Mouse (Mus musculus): ENCODE measurements at regions not wholly inside any gene's neighbourhood (a gene's known extent, or its start where the extent isn't known, plus 50 kb on each side); places are given as distances from the start of the nearest gene placed in this dataset.
A peak's percentile ranks its signal among the peaks of the same experiment; 100 is the strongest.

GRCm38 (mm10) chr15:93913462-93913861 lies 317.8 kb upstream of the Prickle1 start:
- no peak for TF ChIP-seq POLR2A (IDR thresholded peaks at IDR 0.05; ENCODE audit: extremely low read depth, insufficient read depth, low read length)
- TF ChIP-seq CTCF (IDR thresholded peaks at IDR 0.05; ENCODE audit: extremely low read depth, insufficient read depth, low read length) = no peak
- Histone ChIP-seq H3K27ac (ENCODE audit: insufficient read depth, low read length) (no peak overlapping the region), H3K4me1 (ENCODE audit: control insufficient read depth, insufficient read depth, low read length) (peaks cover 2% of the 10 kb centered on the region; the same call in 1 of the 2 replicates), H3K4me3 (ENCODE audit: insufficient read depth, low read length) (no peak overlapping the region)

DNA sequence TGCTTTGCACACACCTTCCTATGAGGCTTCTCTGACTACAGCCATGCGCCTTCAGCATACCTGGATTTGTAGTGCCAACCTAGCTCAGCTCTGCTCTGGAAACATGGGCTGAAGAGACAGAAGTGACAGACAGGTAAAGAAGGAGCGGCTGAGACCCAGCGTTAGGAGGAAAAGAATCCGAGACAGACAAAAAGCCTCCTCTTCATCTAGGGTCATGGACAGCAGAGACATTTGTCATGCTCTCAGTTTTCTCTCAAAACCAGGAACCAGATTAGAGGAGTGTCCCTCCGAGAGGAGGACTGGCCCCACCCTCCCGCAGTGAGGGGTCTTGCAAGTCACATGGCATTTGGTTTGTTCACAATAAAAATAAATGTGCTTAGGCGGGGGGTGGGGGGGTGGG lies 317.4 kb upstream of the Prickle1 start:
- TF ChIP-seq POLR2A (IDR thresholded peaks at IDR 0.05; ENCODE audit: extremely low read depth, insufficient read depth, low read length) (no peak), CTCF (IDR thresholded peaks at IDR 0.05; ENCODE audit: extremely low read depth, insufficient read depth, low read length) (no peak)
- Histone ChIP-seq H3K4me1 (ENCODE audit: control insufficient read depth, insufficient read depth, low read length) (peaks cover 2% of the 10 kb centered on the region; the same call in 1 of the 2 replicates), H3K27ac (ENCODE audit: insufficient read depth, low read length) (no peak overlapping the region), H3K4me3 (ENCODE audit: insufficient read depth, low read length) (no peak overlapping the region)

GRCm38 (mm10) chr15:93910981-93911431 lies 315.3 kb upstream of the Prickle1 start:
- Histone ChIP-seq H3K4me3 (ENCODE audit: insufficient read depth, low read length) (no peak overlapping the region), H3K4me1 (ENCODE audit: control insufficient read depth, insufficient read depth, low read length) (no peaks in the 10 kb centered on the region), H3K27ac (ENCODE audit: insufficient read depth, low read length) (no peak overlapping the region)
- no peak for TF ChIP-seq CTCF (IDR thresholded peaks at IDR 0.05; ENCODE audit: extremely low read depth, insufficient read depth, low read length)
- TF ChIP-seq POLR2A (IDR thresholded peaks at IDR 0.05; ENCODE audit: extremely low read depth, insufficient read depth, low read length) = no peak

DNA sequence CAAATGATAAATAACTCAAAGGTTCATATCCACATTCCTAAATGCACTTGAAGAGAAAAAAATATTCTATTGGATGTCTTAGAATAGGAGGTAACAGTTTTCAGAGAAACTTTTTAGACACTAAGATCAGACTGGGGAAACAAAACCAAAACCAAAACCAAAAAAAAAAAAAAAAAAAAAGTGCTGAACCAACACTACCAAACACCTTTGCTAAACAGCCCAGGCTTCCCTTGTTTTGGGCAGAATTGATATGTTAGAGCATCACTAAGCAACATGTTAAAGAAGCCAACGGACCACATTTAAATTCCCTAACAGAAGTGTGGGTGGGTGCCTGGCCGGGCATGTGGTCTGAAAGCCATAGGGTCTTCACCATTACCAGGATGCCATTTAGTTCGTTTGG lies 314.5 kb upstream of the Prickle1 start:
- Histone ChIP-seq H3K27ac (ENCODE audit: insufficient read depth, low read length) (no peak overlapping the region), H3K4me3 (ENCODE audit: insufficient read depth, low read length) (no peak overlapping the region), H3K4me1 (ENCODE audit: control insufficient read depth, insufficient read depth, low read length) (no peaks in the 10 kb centered on the region)
- no peak for TF ChIP-seq CTCF (IDR thresholded peaks at IDR 0.05; ENCODE audit: extremely low read depth, insufficient read depth, low read length)
- TF ChIP-seq POLR2A (IDR thresholded peaks at IDR 0.05; ENCODE audit: extremely low read depth, insufficient read depth, low read length) = no peak

DNA sequence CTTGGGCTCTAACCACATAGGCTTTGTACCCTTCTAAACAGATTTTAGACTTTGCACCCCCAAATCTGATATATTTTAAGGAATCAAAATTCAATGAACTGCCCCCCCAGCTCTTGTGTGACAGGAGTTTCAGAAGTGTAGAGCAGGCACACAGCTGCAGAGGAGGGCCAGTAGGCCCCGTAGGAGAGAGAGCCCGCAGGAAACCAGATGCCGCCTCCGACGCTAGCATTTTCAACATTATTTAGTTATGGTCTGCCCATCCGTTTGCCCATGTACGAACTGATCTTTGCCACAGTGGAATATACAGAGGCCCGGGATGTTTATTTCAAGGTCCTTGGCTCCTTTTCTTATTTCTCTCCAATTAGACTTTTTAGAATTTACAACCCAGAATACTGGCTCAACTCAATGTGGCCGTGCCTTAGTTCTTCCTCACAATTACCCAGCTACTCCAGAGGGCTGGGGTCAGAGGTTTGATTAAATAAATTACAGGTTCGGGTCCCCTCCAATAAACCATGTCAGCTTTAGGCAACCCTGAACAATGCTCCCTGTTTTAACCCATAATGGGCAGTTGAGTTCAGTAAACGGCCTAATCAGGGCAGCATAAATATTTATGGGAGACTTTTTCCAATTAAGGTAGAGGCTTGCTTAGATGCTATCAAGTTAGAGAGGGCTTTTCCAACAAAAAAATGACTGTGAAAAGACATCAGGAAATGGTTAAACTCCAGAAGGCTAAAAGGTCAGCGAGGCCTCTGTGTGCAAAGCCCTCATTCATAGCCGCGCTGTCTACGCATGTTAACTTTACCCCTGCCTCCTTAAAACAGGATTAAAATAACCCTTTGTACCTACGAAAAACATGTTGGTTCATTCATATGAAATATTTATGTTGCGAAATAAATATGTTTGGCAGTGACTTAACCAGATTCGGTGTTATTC lies 308.2 kb upstream of the Prickle1 start:
- H3K27ac ChIP-seq (ENCODE audit: insufficient read depth, low read length) = no peak overlapping the region
- no peaks in the 10 kb centered on the region for H3K4me1 ChIP-seq (ENCODE audit: control insufficient read depth, insufficient read depth, low read length)
- no peak overlapping the region for H3K4me3 ChIP-seq (ENCODE audit: insufficient read depth, low read length)
- no peak for TF ChIP-seq POLR2A (IDR thresholded peaks at IDR 0.05; ENCODE audit: extremely low read depth, insufficient read depth, low read length)
- no peak for TF ChIP-seq CTCF (IDR thresholded peaks at IDR 0.05; ENCODE audit: extremely low read depth, insufficient read depth, low read length)

DNA sequence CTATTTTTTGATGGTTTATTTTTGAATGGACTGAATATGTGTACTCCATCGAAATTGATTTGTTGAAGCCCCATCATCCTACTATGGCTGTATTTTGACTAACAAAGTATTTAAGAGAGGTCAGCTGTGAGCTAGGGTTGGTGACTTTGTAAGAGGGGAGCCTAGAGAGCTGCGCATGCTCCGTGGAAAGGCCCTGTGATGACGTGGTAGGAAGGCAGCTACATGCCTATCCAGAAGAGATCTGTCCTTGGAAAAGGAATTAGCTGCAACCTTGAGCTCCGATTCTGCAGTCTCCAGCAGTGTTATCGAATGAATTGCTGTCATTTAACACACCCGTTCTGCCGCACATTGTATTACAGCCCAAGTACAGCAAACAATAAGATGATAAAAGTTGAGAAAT lies 287.1 kb upstream of the Prickle1 start:
- Histone ChIP-seq H3K4me1 (ENCODE audit: control insufficient read depth, insufficient read depth, low read length) (peaks cover 4% of the 10 kb centered on the region; the same call in 1 of the 2 replicates), H3K4me3 (ENCODE audit: insufficient read depth, low read length) (no peak overlapping the region), H3K27ac (ENCODE audit: insufficient read depth, low read length) (no peak overlapping the region)
- TF ChIP-seq POLR2A (IDR thresholded peaks at IDR 0.05; ENCODE audit: extremely low read depth, insufficient read depth, low read length) (no peak), CTCF (IDR thresholded peaks at IDR 0.05; ENCODE audit: extremely low read depth, insufficient read depth, low read length) (no peak)

DNA sequence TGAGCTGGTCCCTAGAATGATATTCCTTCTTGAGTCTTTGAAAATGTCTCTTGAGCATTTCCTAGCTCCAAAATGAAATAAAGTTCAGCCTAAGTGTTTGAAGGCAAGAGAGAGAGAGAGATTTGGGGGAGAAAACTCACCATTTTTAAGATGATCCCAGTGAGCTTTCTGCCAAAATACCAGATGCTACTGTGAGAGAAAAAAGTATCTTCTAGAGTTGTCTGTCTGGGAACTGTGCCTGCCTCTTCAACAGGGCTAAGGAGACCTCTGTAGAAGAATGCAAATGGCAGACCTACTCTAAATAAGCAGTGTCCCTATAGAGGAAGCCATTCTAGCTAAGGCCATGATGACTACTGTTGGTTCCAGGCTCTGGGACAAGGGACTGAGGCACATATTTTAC lies 285.6 kb upstream of the Prickle1 start:
- TF ChIP-seq POLR2A (IDR thresholded peaks at IDR 0.05; ENCODE audit: extremely low read depth, insufficient read depth, low read length) = no peak
- no peak for TF ChIP-seq CTCF (IDR thresholded peaks at IDR 0.05; ENCODE audit: extremely low read depth, insufficient read depth, low read length)
- peak overlapping the region; percentile 93 for H3K27ac ChIP-seq (ENCODE audit: insufficient read depth, low read length)
- no peak overlapping the region for H3K4me3 ChIP-seq (ENCODE audit: insufficient read depth, low read length)
- H3K4me1 ChIP-seq (ENCODE audit: control insufficient read depth, insufficient read depth, low read length) = peaks cover 6% of the 10 kb centered on the region; the same call in 1 of the 2 replicates

DNA sequence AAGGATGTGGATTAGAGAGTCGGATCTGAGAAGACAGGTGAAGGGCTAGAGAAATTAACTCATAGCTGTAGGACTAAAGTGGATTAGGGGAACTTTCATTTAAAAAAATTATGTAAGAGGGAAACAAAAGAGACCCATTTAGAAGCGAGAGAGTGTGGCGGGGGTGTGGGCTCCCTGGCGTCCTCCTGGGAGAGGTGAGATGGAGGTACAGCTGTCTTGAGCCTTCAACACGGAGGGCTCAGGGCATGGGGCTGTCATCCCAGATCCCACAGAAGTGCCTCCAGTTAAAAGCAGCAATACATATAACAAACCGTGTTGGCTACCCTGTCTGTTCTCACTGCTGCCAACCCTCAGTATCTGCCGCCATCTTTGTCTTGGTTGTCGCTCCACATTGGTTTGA lies 284.6 kb upstream of the Prickle1 start:
- TF ChIP-seq POLR2A (IDR thresholded peaks at IDR 0.05; ENCODE audit: extremely low read depth, insufficient read depth, low read length) (no peak), CTCF (IDR thresholded peaks at IDR 0.05; ENCODE audit: extremely low read depth, insufficient read depth, low read length) (no peak)
- H3K4me3 ChIP-seq (ENCODE audit: insufficient read depth, low read length) = no peak overlapping the region
- H3K27ac ChIP-seq (ENCODE audit: insufficient read depth, low read length) = no peak overlapping the region
- H3K4me1 ChIP-seq (ENCODE audit: control insufficient read depth, insufficient read depth, low read length) = peaks cover 6% of the 10 kb centered on the region; the same call in 1 of the 2 replicates

- H3K4me1 ChIP-seq (ENCODE audit: control insufficient read depth, insufficient read depth, low read length) = peaks cover 8% of the 10 kb centered on the region; the same call in 1 of the 2 replicates
- H3K4me3 ChIP-seq (ENCODE audit: insufficient read depth, low read length) = no peak overlapping the region
- TF ChIP-seq CTCF (IDR thresholded peaks at IDR 0.05; ENCODE audit: extremely low read depth, insufficient read depth, low read length) (no peak), POLR2A (IDR thresholded peaks at IDR 0.05; ENCODE audit: extremely low read depth, insufficient read depth, low read length) (no peak)
- no peak overlapping the region for H3K27ac ChIP-seq (ENCODE audit: insufficient read depth, low read length)
Measured at GRCm38 (mm10) chr15:93879006-93879405, 283.3 kb upstream of the Prickle1 start.

GRCm38 (mm10) chr15:93876335-93876734 lies 280.6 kb upstream of the Prickle1 start:
- H3K27ac ChIP-seq (ENCODE audit: insufficient read depth, low read length) = peak overlapping the region; percentile 61
- H3K4me3 ChIP-seq (ENCODE audit: insufficient read depth, low read length) = no peak overlapping the region
- H3K4me1 ChIP-seq (ENCODE audit: control insufficient read depth, insufficient read depth, low read length) = peaks cover 4% of the 10 kb centered on the region; the same call in 1 of the 2 replicates
- TF ChIP-seq CTCF (IDR thresholded peaks at IDR 0.05; ENCODE audit: extremely low read depth, insufficient read depth, low read length) (no peak), POLR2A (IDR thresholded peaks at IDR 0.05; ENCODE audit: extremely low read depth, insufficient read depth, low read length) (no peak)
